Mouse (Mus musculus) CH12.LX (cell line): ENCODE data around the gene Lhfpl3.

Source experiments
- CTCF ChIP-seq, 2 experiments: IDR thresholded peaks in 1 of 2; conservative IDR thresholded peaks in 1 of 2; 2 replicates each; pipeline ENCODE4 v1.5.1; 2011 to 2012; ENCODE audit warnings: low read depth in 2 of 2, low read length in 2 of 2, improper control_type of control experiment in 1 of 2, inconsistent platforms in 1 of 2, mild to moderate bottlenecking in 1 of 2, moderate library complexity in 1 of 2
- EP300 ChIP-seq: IDR thresholded peaks from 2 replicates; pipeline ENCODE4 v1.6.1; 2011; ENCODE audit warnings: low read length, improper control_type of control experiment
- ETS1 ChIP-seq: conservative IDR thresholded peaks from 2 replicates; pipeline ENCODE4 v1.6.1; 2012; ENCODE audit warnings: low read depth, mild to moderate bottlenecking, inconsistent platforms, low read length, improper control_type of control experiment, moderate library complexity
- POLR2AphosphoS2 ChIP-seq: IDR thresholded peaks from 2 replicates; pipeline ENCODE4 v1.6.1; 2011; ENCODE audit warnings: low read depth, low read length, improper control_type of control experiment
- SIN3A ChIP-seq: IDR thresholded peaks from 2 replicates; pipeline ENCODE4 v1.6.1; 2012; ENCODE audit warnings: low read length, improper control_type of control experiment, inconsistent platforms
- UBTF ChIP-seq: IDR thresholded peaks from 2 replicates; pipeline ENCODE4 v1.6.1; 2012; ENCODE audit warnings: low read depth, mild to moderate bottlenecking, inconsistent platforms, low read length, improper control_type of control experiment, moderate library complexity
- USF1 ChIP-seq: IDR thresholded peaks from 2 replicates; pipeline ENCODE4 v1.6.1; 2014; ENCODE audit warnings: low read depth, mild to moderate bottlenecking, inconsistent platforms, low read length, improper control_type of control experiment

- no peak for TF ChIP-seq CTCF (conservative IDR thresholded peaks at IDR 0.05 in 1 of 2, IDR thresholded peaks at IDR 0.05 in 1 of 2; ENCODE audit: low read depth in 2 of 2, low read length in 2 of 2)
- TF ChIP-seq SIN3A, result no peak
- TF ChIP-seq EP300, result no peak
- no peak for TF ChIP-seq ETS1
- TF ChIP-seq POLR2AphosphoS2, result no peak
- TF ChIP-seq UBTF, result no peak
- no peak for TF ChIP-seq USF1
Measured at GRCm38 (mm10) chr5:23219655-23220054, 473.8 kb downstream of the Lhfpl3 start.
